ENCODE assay signal across 8 mouse cellular contexts in genomic region chrX:168795859-168796848, GRCm38 (mm10). TPM values are rescaled to one million over a fixed set of nuclear protein-coding genes. Genes with fewer than 3 reads are reported as not detected.
A peak's percentile ranks its signal among the peaks of the same experiment; 100 is the strongest.
DNase-seq lines count a peak whose midpoint lies in the region; ATAC-seq lines count a peak whose summit lies in the region.

No protein-coding gene starts in this region.

- H3K36me3 ChIP-seq in embryonic facial prominence, embryonic 13.5 days: no peaks in the 10 kb centered on the region
- no peaks in the 10 kb centered on the region for H3K36me3 ChIP-seq in heart, embryonic 16.5 days (ENCODE audit: control insufficient read depth, insufficient read depth)
- H3K36me3 ChIP-seq in midbrain, embryonic 12.5 days: no peaks in the 10 kb centered on the region

- ATAC-seq in embryonic facial prominence, embryonic 13.5 days (ENCODE audit: insufficient number of reproducible peaks, insufficient read depth, low FRiP score, low TSS enrichment, low read depth): 0 out of 2 replicates have a peak, but pooled peaks have one; percentile 48
- 0 out of 2 replicates have a peak, but pooled peaks have one; percentile 19 for ATAC-seq in heart, embryonic 16.5 days (replicated peaks; ENCODE audit: extremely low read depth, insufficient read depth, low FRiP score)
- ATAC-seq in midbrain, embryonic 12.5 days (ENCODE audit: low FRiP score, low read depth): peak; percentile 73
- no peak for ATAC-seq in erythroblast, adult 5-6 weeks (replicated peaks; ENCODE audit: low FRiP score, poor library complexity, severe bottlenecking)

- WGBS in embryonic facial prominence, embryonic 13.5 days: 22% methylated on average over 55 of the region's 55 CpGs
- WGBS in heart, embryonic 16.5 days: 10% methylated on average over 55 of the region's 55 CpGs
- 18% methylated on average over 55 of the region's 55 CpGs for WGBS in midbrain, embryonic 12.5 days

- peak; percentile 8 for DNase-seq in right cerebral cortex, postnatal 25 days
- DNase-seq in right cerebral cortex, postnatal 14 days: no peak
- peak; percentile 1 to 42 for DNase-seq in kidney, postnatal 4 days
- no peak for DNase-seq in thymus, postnatal 0 days (ENCODE audit: low spot score)

- H3K27me3 ChIP-seq in embryonic facial prominence, embryonic 13.5 days: peaks cover 61% of the 10 kb centered on the region
- H3K27me3 ChIP-seq in heart, embryonic 16.5 days (ENCODE audit: control insufficient read depth, insufficient read depth, low read length): no peaks in the 10 kb centered on the region; the same call in 1 of the 2 replicates
- H3K27me3 ChIP-seq in midbrain, embryonic 12.5 days: peaks cover 65% of the 10 kb centered on the region

- H3K4me2 ChIP-seq in embryonic facial prominence, embryonic 13.5 days: peak overlapping the region; percentile 84
- H3K4me2 ChIP-seq in heart, embryonic 16.5 days (ENCODE audit: low read depth, low read length): peak overlapping the region; percentile 78
- peak overlapping the region; percentile 70 for H3K4me2 ChIP-seq in midbrain, embryonic 12.5 days (replicated peaks)

- H3K4me3 ChIP-seq in embryonic facial prominence, embryonic 13.5 days: peak overlapping the region; percentile 47
- peak overlapping the region; percentile 62 for H3K4me3 ChIP-seq in heart, embryonic 16.5 days (ENCODE audit: low read length)
- H3K4me3 ChIP-seq in midbrain, embryonic 12.5 days: peak overlapping the region; percentile 45

- no peak overlapping the region for H3K27ac ChIP-seq in embryonic facial prominence, embryonic 13.5 days
- H3K27ac ChIP-seq in heart, embryonic 16.5 days (ENCODE audit: low read length): peak overlapping the region; percentile 68
- no peak overlapping the region for H3K27ac ChIP-seq in midbrain, embryonic 12.5 days (replicated peaks)

- H3K9me3 ChIP-seq in embryonic facial prominence, embryonic 13.5 days: no peaks in the 10 kb centered on the region
- H3K9me3 ChIP-seq in heart, embryonic 16.5 days (replicated peaks; ENCODE audit: control insufficient read depth, low read length): no peaks in the 10 kb centered on the region
- H3K9me3 ChIP-seq in midbrain, embryonic 12.5 days: no peaks in the 10 kb centered on the region

- H3K9ac ChIP-seq in embryonic facial prominence, embryonic 13.5 days: peak overlapping the region; percentile 59
- H3K9ac ChIP-seq in heart, embryonic 16.5 days (ENCODE audit: low read length): peak overlapping the region; percentile 68
- H3K9ac ChIP-seq in midbrain, embryonic 12.5 days (replicated peaks): no peak overlapping the region

- no peaks in the 10 kb centered on the region for H3K4me1 ChIP-seq in embryonic facial prominence, embryonic 13.5 days
- H3K4me1 ChIP-seq in heart, embryonic 16.5 days (ENCODE audit: control insufficient read depth, insufficient read depth, low read length): 0 out of 2 replicates have a peak, but pooled peaks cover 2% of the 10 kb centered on the region
- peaks cover 3% of the 10 kb centered on the region; the same call in 1 of the 2 replicates for H3K4me1 ChIP-seq in midbrain, embryonic 12.5 days

RNA-seq across cellular contexts. Expression of gene Arhgap6, which starts 1.3 kb away (rescaled TPM):
- polyA plus RNA-seq in embryonic facial prominence, embryonic 13.5 days (2015; fragmentation: Nextera tagmentation; extraction: Ambion mirVana): 2.5 and 2.7 TPM in 2 replicates
- 5.3 and 6.7 TPM in 2 replicates for polyA plus RNA-seq in heart, embryonic 16.5 days (2015; fragmentation: Nextera tagmentation; extraction: Ambion mirVana)
- polyA plus RNA-seq in midbrain, embryonic 12.5 days (2016; fragmentation: Nextera tagmentation; extraction: Ambion mirVana): 1.1 and 1.6 TPM in 2 replicates
- polyA plus RNA-seq in thymus, postnatal 0 days (2015; fragmentation: Nextera tagmentation; extraction: Ambion mirVana): 1.0 and 1.2 TPM in 2 replicates
- 1.0 and 1.2 TPM in 2 replicates for total RNA-seq in erythroblast, adult 5-6 weeks (2015; ENCODE audit: low replicate concordance)
- 0.70 TPM in 1 of 2 replicates, not detected in the other for total RNA-seq in erythroblast, adult 5-6 weeks (2017; ENCODE audit: low replicate concordance)

Comparison
In these comparisons a context has a peak if more than half of its experiments do, and no peak if none do; other contexts are left out.
1. DNase-seq: peak in right cerebral cortex, postnatal 25 days (single experiment) and kidney, postnatal 4 days (2 of 2); none in right cerebral cortex, postnatal 14 days (single experiment) and thymus, postnatal 0 days (single experiment).
2. Peak in every context shown above with its lines, with median percentiles within 50 percentile points of each other: H3K4me2 ChIP-seq and H3K4me3 ChIP-seq.